Mouse (Mus musculus) limb, embryonic 14.5 days (tissue): ENCODE data around the gene Adipor2. TPM values are rescaled to one million over a fixed set of nuclear protein-coding genes. Genes with fewer than 3 reads are reported as not detected.

ENCODE experiments used
- ATAC-seq: fragments of 200-750 bp; cut with Nextera tagmentation; 2 replicates; pipeline ENCODE4 v1.8.0; 2017; ENCODE audit warnings: low read depth, moderate number of reproducible peaks, moderate TSS enrichment; ENCODE audit not compliant: low FRiP score
- DNase-seq: peaks from one replicate; pipeline ENCODE4 v3.0.0-alpha.2; 2015; ENCODE audit warnings: low spot score
- H3K27ac ChIP-seq: fragments of 300-500 bp; sonication (generic); replicated peaks from 2 replicates; pipeline ENCODE4 v1.5.1; 2014; ENCODE audit warnings: low read depth, mild to moderate bottlenecking, low read length, moderate library complexity, mixed read lengths
- H3K27me3 ChIP-seq: fragments of 300-500 bp; sonication (generic); 2 replicates; pipeline ENCODE4 v1.6.1; 2014; ENCODE audit warnings: low read length, mixed read lengths; ENCODE audit not compliant: control insufficient read depth, insufficient read depth
- H3K36me3 ChIP-seq: fragments of 300-500 bp; sonication (generic); 2 replicates; pipeline ENCODE4 v1.6.1; 2014; ENCODE audit warnings: mild to moderate bottlenecking, low read length, moderate library complexity, mixed read lengths; ENCODE audit not compliant: control insufficient read depth, insufficient read depth
- H3K4me1 ChIP-seq: fragments of 300-500 bp; sonication (generic); 2 replicates; pipeline ENCODE4 v1.6.1; 2014; ENCODE audit warnings: antibody characterized with exemption, low read length, mixed read lengths; ENCODE audit not compliant: control insufficient read depth, insufficient read depth
- H3K4me2 ChIP-seq: fragments of 300-500 bp; sonication (generic); replicated peaks from 2 replicates; pipeline ENCODE4 v1.6.1; 2014; ENCODE audit warnings: low read depth, mild to moderate bottlenecking, low read length, moderate library complexity; ENCODE audit not compliant: severe bottlenecking
- H3K4me3 ChIP-seq: fragments of 300-500 bp; sonication (generic); replicated peaks from 2 replicates; pipeline ENCODE4 v1.5.1; 2014; ENCODE audit warnings: low read length
- H3K9ac ChIP-seq: fragments of 300-500 bp; sonication (generic); 2 replicates; pipeline ENCODE4 v1.6.1; 2014; ENCODE audit warnings: mild to moderate bottlenecking, low read depth, low read length, moderate library complexity; ENCODE audit not compliant: severe bottlenecking
- H3K9me3 ChIP-seq: fragments of 300-500 bp; sonication (generic); 2 replicates; pipeline ENCODE4 v1.6.1; 2016; ENCODE audit warnings: low read length; ENCODE audit not compliant: control insufficient read depth
- POLR2A ChIP-seq: fragments of 200-500 bp; IDR thresholded peaks from 2 replicates; pipeline ENCODE4 v1.8.0; 2012; ENCODE audit warnings: inconsistent platforms, mild to moderate bottlenecking, moderate library complexity, borderline replicate concordance; ENCODE audit not compliant: insufficient read depth, insufficient read length; ENCODE audit errors: extremely low read depth
- WGBS: fragments of 180-500 bp; shearing (Covaris S2); extraction: QIAGEN DNeasy Blood & Tissue Kit; methylation state at CpG from one replicate; pipeline ENCODE4 v1.1.7; 2014; 5-methylcytosine and 5-hydroxymethylcytosine counted together
- polyA plus RNA-seq, 2 experiments: library from polyadenylated mRNA; depleted of rRNA in 1 of 2; stranded (reverse) in 1 of 2; unstranded in 1 of 2; fragments of >200 nt; fragmentation: Nextera tagmentation in 1 of 2; extraction: Ambion mirVana in 1 of 2; gene quantifications; 2 replicates each; pipeline versions ENCODE4 v1.2.1 to v1.2.3; 2012 to 2014

Gene Adipor2
- polyA plus RNA-seq, 2 experiments: 28.1 to 35.5 TPM

DNA sequence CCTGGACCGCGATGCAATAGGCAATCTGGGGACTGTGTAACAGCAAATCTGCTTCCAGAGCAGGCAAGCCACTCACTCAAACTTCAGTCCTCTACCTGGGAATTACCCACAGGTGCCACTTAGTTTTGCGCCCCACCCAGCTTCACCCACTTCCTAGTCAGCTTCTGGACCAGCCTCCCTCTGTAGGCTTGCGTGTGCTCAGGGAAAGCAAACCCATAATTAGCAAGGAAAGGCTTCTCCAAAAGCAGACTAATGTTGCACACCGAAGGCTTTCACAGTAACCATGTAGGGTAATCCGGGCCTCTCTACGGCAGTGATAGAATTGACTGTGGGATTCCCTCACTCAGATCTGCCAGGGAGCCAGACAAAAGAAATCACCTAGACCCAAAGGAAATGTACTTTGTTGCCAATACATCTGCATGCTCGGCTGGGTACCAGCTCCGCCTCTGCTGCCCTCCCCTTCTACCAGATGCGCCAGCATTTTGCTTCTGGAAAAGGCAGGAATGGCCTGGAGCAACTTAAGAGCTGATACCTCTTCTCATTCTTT lies 109.6 kb downstream of the Adipor2 start:
- 53% methylated on average over 10 of the region's 10 CpGs for WGBS
- H3K4me1 ChIP-seq: no peaks in the 10 kb centered on the region
- no peaks in the 10 kb centered on the region for H3K9me3 ChIP-seq
- H3K9ac ChIP-seq: no peak overlapping the region
- DNase-seq (no peak), ATAC-seq (no peak)
- no peak overlapping the region for H3K27ac ChIP-seq
- no peaks in the 10 kb centered on the region for H3K36me3 ChIP-seq
- H3K4me2 ChIP-seq: no peak overlapping the region
- no peaks in the 10 kb centered on the region for H3K27me3 ChIP-seq
- no peak for TF ChIP-seq POLR2A
- no peak overlapping the region for H3K4me3 ChIP-seq

DNA sequence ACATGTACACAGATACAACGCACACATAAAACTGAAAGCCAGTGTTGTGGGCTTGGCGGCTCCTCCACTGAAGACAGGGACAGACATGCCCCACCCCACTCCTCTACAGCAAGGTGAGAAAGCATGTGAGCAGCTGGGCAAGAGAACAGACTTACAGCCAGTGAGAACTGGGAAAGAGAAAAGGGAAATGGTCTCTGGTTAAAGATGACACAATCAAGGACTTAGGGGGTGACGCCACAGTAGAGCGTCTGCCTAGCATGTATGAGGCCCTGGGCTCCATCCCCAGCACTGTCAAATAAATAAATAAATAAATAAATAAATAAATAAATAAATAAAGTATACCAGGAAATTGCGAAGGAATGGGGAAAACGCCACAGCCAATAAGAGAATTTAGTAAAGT lies 114.2 kb downstream of the Adipor2 start:
- H3K9me3 ChIP-seq: no peaks in the 10 kb centered on the region
- no peak overlapping the region for H3K9ac ChIP-seq
- no peak overlapping the region for H3K27ac ChIP-seq
- H3K4me2 ChIP-seq: no peak overlapping the region
- DNase-seq (no peak), ATAC-seq (no peak)
- no peak overlapping the region for H3K4me3 ChIP-seq
- 84% methylated on average over 6 of the region's 6 CpGs for WGBS
- no peaks in the 10 kb centered on the region for H3K36me3 ChIP-seq
- H3K4me1 ChIP-seq: no peaks in the 10 kb centered on the region
- no peak for TF ChIP-seq POLR2A
- H3K27me3 ChIP-seq: no peaks in the 10 kb centered on the region

Other genes starting within 250 kb of the Adipor2 start
- 22.3 and 26.9 TPM in 2 replicates for gene Dcp1b, start 242.5 kb downstream of the Adipor2 start, polyA plus RNA-seq (2012; rRNA removed)
- gene Dcp1b, start 242.5 kb downstream of the Adipor2 start, polyA plus RNA-seq (2014; fragmentation: Nextera tagmentation; extraction: Ambion mirVana): 8.9 and 9.0 TPM in 2 replicates
- gene Cacna1c, start 221.3 kb downstream of the Adipor2 start, polyA plus RNA-seq (2012; rRNA removed): 29.0 and 33.6 TPM in 2 replicates
- gene Cacna1c, start 221.3 kb downstream of the Adipor2 start, polyA plus RNA-seq (2014; fragmentation: Nextera tagmentation; extraction: Ambion mirVana): 8.9 and 11.7 TPM in 2 replicates
- gene Cacna2d4, start 181.2 kb downstream of the Adipor2 start, polyA plus RNA-seq (2012; rRNA removed): 0.08 TPM in 1 of 2 replicates, not detected in the other
- not detected in 2 replicates for gene Cacna2d4, start 181.2 kb downstream of the Adipor2 start, polyA plus RNA-seq (2014; fragmentation: Nextera tagmentation; extraction: Ambion mirVana)
- 0.05 and 0.09 TPM in 2 replicates for gene Lrtm2, start 86.9 kb downstream of the Adipor2 start, polyA plus RNA-seq (2012; rRNA removed)
- not detected in 2 replicates for gene Lrtm2, start 86.9 kb downstream of the Adipor2 start, polyA plus RNA-seq (2014; fragmentation: Nextera tagmentation; extraction: Ambion mirVana)
- gene Fbxl14, start 62.0 kb upstream of the Adipor2 start, polyA plus RNA-seq (2012; rRNA removed): 39.1 and 56.2 TPM in 2 replicates
- 5.2 and 6.4 TPM in 2 replicates for gene Fbxl14, start 62.0 kb upstream of the Adipor2 start, polyA plus RNA-seq (2014; fragmentation: Nextera tagmentation; extraction: Ambion mirVana)
- gene Wnt5b, start 126.6 kb upstream of the Adipor2 start, polyA plus RNA-seq (2012; rRNA removed): 13.3 and 15.9 TPM in 2 replicates
- gene Wnt5b, start 126.6 kb upstream of the Adipor2 start, polyA plus RNA-seq (2014; fragmentation: Nextera tagmentation; extraction: Ambion mirVana): 17.5 and 20.1 TPM in 2 replicates